Mouse (Mus musculus): ENCODE results near the gene Rnf187. TPM values are rescaled to one million over a fixed set of nuclear protein-coding genes. Genes with fewer than 3 reads are reported as not detected.

Gene Rnf187
- polyA plus RNA-seq, 1 experiment from 2014 or later, result 463 TPM

- Histone ChIP-seq H3K27ac (ENCODE audit: low read depth, low read length) (no peak within 1 kb of the TSS), H3K4me1 (ENCODE audit: control insufficient read depth, insufficient read depth, low read length) (no peaks in the 10 kb centered on the region), H3K4me2 (ENCODE audit: low read length) (no peak within 1 kb of the TSS), H3K36me3 (ENCODE audit: control insufficient read depth, insufficient read depth, low read length) (no peaks in the 10 kb centered on the region), H3K9ac (ENCODE audit: low read length) (no peak within 1 kb of the TSS), H3K9me3 (replicated peaks; ENCODE audit: control insufficient read depth, low read length) (no peaks in the 10 kb centered on the region), H3K27me3 (replicated peaks; ENCODE audit: control insufficient read depth, insufficient read depth, low read length) (no peaks in the 10 kb centered on the region), H3K4me3 (ENCODE audit: low read depth, low read length) (no peak within 1 kb of the TSS)
- ATAC-seq (no peak), DNase-seq (ENCODE audit: low spot score) (no peak)
- 90% methylated on average over 12 of the region's 12 CpGs for WGBS
These were observed 20.9 kb downstream of the Rnf187 start, which contains the start of gene Btnl10 for GRCm38 (mm10) chr11:58917745-58918366. Gene Btnl10 (plus strand): TSS chr11:58917908.

- WGBS, result 57% methylated on average over 14 of the region's 14 CpGs
- no peak overlapping the region for H3K4me3 ChIP-seq (ENCODE audit: low read depth, low read length)
- H3K9ac ChIP-seq (ENCODE audit: low read length), result no peak overlapping the region
- ATAC-seq (no peak), DNase-seq (ENCODE audit: low spot score) (peak; percentile 38)
- H3K9me3 ChIP-seq (replicated peaks; ENCODE audit: control insufficient read depth, low read length), result no peaks in the 10 kb centered on the region
- H3K4me2 ChIP-seq (ENCODE audit: low read length), result no peak overlapping the region
- no peaks in the 10 kb centered on the region for H3K36me3 ChIP-seq (ENCODE audit: control insufficient read depth, insufficient read depth, low read length)
- H3K4me1 ChIP-seq (ENCODE audit: control insufficient read depth, insufficient read depth, low read length), result no peaks in the 10 kb centered on the region
- H3K27me3 ChIP-seq (replicated peaks; ENCODE audit: control insufficient read depth, insufficient read depth, low read length), result no peaks in the 10 kb centered on the region
- H3K27ac ChIP-seq (ENCODE audit: low read depth, low read length), result no peak overlapping the region
These were observed 21.6 kb downstream of the Rnf187 start for GRCm38 (mm10) chr11:58916879-58917744.

DNA sequence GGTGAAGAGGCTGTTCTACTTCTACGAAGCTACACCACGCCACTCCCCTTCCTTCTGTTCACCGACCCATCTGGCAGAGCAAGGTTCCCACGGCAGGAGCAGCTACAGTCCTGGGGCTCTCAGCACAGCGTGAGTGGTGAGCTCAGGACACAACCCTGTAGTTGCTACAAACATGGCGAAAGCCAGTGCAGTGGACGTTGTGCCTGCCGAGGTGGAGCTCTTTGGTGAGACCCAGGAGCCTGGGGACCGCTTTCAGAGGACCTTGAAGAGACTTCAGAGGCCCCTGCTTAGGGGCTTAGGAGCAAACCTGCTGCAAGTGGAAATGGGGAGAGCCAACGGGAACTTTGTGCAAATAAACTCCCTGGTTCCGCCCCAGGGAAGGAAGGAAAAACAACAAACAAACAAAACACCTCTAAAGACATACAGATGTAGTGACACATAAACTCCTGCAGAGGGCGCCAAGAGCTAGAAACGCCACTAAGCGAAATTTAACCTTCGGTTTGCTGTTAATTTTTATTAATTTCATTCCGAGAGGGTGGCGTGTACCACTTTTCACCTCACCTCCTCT is 24.2 kb downstream of the Rnf187 start:
- DNase-seq (ENCODE audit: low spot score), result peak; percentile 75
- Histone ChIP-seq H3K27ac (ENCODE audit: low read depth, low read length) (no peak overlapping the region), H3K36me3 (ENCODE audit: control insufficient read depth, insufficient read depth, low read length) (no peaks in the 10 kb centered on the region), H3K9me3 (replicated peaks; ENCODE audit: control insufficient read depth, low read length) (no peaks in the 10 kb centered on the region), H3K27me3 (replicated peaks; ENCODE audit: control insufficient read depth, insufficient read depth, low read length) (no peaks in the 10 kb centered on the region), H3K4me2 (ENCODE audit: low read length) (peak overlapping the region; percentile 53), H3K4me3 (ENCODE audit: low read depth, low read length) (peak overlapping the region; percentile 19; the same call in 1 of the 2 replicates), H3K9ac (ENCODE audit: low read length) (peak overlapping the region; percentile 57), H3K4me1 (ENCODE audit: control insufficient read depth, insufficient read depth, low read length) (no peaks in the 10 kb centered on the region)
- ATAC-seq, result peak; percentile 40
- 21% methylated on average over 17 of the region's 17 CpGs for WGBS

- no peak overlapping the region for H3K9ac ChIP-seq (ENCODE audit: low read length)
- no peak overlapping the region for H3K27ac ChIP-seq (ENCODE audit: low read depth, low read length)
- WGBS, result 87% methylated on average over 1 of the region's 1 CpGs
- H3K36me3 ChIP-seq (ENCODE audit: control insufficient read depth, insufficient read depth, low read length), result no peaks in the 10 kb centered on the region
- no peaks in the 10 kb centered on the region for H3K27me3 ChIP-seq (replicated peaks; ENCODE audit: control insufficient read depth, insufficient read depth, low read length)
- peak overlapping the region; percentile 53; the same call in 1 of the 2 replicates for H3K4me2 ChIP-seq (ENCODE audit: low read length)
- DNase-seq (ENCODE audit: low spot score), result no peak
- H3K9me3 ChIP-seq (replicated peaks; ENCODE audit: control insufficient read depth, low read length), result no peaks in the 10 kb centered on the region
- no peak for ATAC-seq
- no peaks in the 10 kb centered on the region for H3K4me1 ChIP-seq (ENCODE audit: control insufficient read depth, insufficient read depth, low read length)
- no peak overlapping the region for H3K4me3 ChIP-seq (ENCODE audit: low read depth, low read length)
These were observed 24.9 kb downstream of the Rnf187 start for GRCm38 (mm10) chr11:58913776-58914175.

GRCm38 (mm10) chr11:58904838-58905237 is 33.9 kb downstream of the Rnf187 start:
- Histone ChIP-seq H3K4me1 (ENCODE audit: control insufficient read depth, insufficient read depth, low read length) (peaks cover 7% of the 10 kb centered on the region), H3K9me3 (replicated peaks; ENCODE audit: control insufficient read depth, low read length) (no peaks in the 10 kb centered on the region), H3K4me3 (ENCODE audit: low read depth, low read length) (no peak overlapping the region), H3K36me3 (ENCODE audit: control insufficient read depth, insufficient read depth, low read length) (peaks cover 19% of the 10 kb centered on the region), H3K27me3 (replicated peaks; ENCODE audit: control insufficient read depth, insufficient read depth, low read length) (no peaks in the 10 kb centered on the region), H3K27ac (ENCODE audit: low read depth, low read length) (no peak overlapping the region), H3K9ac (ENCODE audit: low read length) (no peak overlapping the region), H3K4me2 (ENCODE audit: low read length) (peak overlapping the region; percentile 85; the same call in 1 of the 2 replicates)
- ATAC-seq (no peak), DNase-seq (ENCODE audit: low spot score) (peak; percentile 33)
- 45% methylated on average over 6 of the region's 6 CpGs for whole genome bisulfite sequencing

- no peaks in the 10 kb centered on the region for H3K27me3 ChIP-seq (replicated peaks; ENCODE audit: control insufficient read depth, insufficient read depth, low read length)
- H3K9ac ChIP-seq (ENCODE audit: low read length), result no peak overlapping the region; the same call in 1 of the 2 replicates
- no peak overlapping the region for H3K27ac ChIP-seq (ENCODE audit: low read depth, low read length)
- 2% methylated on average over 8 of the region's 8 CpGs for WGBS
- ATAC-seq (peak; percentile 38), DNase-seq (ENCODE audit: low spot score) (no peak)
- H3K36me3 ChIP-seq (ENCODE audit: control insufficient read depth, insufficient read depth, low read length), result peaks cover 23% of the 10 kb centered on the region
- peak overlapping the region; percentile 78 for H3K4me3 ChIP-seq (ENCODE audit: low read depth, low read length)
- H3K9me3 ChIP-seq (replicated peaks; ENCODE audit: control insufficient read depth, low read length), result no peaks in the 10 kb centered on the region
- peaks cover 7% of the 10 kb centered on the region for H3K4me1 ChIP-seq (ENCODE audit: control insufficient read depth, insufficient read depth, low read length)
- peak overlapping the region; percentile 85 for H3K4me2 ChIP-seq (ENCODE audit: low read length)
These were observed 34.4 kb downstream of the Rnf187 start for GRCm38 (mm10) chr11:58904410-58904718.

DNA sequence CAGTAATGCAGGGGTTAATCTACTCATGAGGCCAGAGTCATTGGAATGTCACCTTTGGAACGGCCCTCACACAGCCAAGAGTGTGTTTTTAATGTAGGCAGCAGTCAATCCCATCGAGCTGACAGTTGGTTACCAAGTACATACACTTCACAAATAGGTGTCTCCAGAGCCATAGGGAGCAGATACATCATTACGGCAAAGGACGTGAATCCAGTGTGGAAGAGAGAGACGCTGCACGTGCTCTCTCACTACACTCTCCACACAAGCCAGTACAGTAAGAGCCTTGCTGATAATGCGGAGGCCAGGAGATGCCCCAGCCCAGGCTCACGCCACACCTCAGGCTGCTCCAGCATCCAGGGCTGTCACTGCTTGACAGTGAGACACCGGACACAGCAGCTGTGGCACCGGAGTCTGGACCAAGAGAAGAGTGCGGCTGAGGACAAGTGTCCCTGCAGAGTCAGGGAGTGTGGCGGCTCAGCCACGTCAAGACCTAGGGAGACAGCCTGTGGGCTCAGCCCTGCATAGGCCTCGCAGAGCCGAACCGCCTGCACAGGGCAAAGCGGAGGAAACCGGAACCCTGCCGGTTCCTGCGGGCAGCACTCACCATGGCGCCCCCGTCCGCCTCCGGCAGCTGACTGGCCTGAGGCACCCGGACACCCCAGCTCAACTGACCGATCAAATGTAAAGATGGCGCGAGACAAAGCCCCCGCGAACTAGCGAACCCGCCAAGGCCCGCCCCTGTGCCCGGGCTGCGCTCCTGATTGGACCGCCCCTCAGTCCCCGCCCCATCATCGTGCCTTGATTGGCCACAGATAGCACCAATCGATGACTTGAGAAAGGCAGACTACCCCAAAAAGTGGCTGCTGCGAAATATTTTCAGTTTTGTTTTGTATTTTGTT is 35.0 kb downstream of the Rnf187 start, which contains the start of gene Zfp39:
TSS of gene Zfp39 (minus strand) at position 715 of the 899 bp plus-strand sequence.
- Histone ChIP-seq H3K36me3 (ENCODE audit: control insufficient read depth, insufficient read depth, low read length) (peaks cover 27% of the 10 kb centered on the region), H3K4me3 (ENCODE audit: low read depth, low read length) (peak within 1 kb of the TSS; percentile 78), H3K27ac (ENCODE audit: low read depth, low read length) (peak within 1 kb of the TSS; percentile 64; the same call in 1 of the 2 replicates), H3K27me3 (replicated peaks; ENCODE audit: control insufficient read depth, insufficient read depth, low read length) (no peaks in the 10 kb centered on the region), H3K4me2 (ENCODE audit: low read length) (peak within 1 kb of the TSS; percentile 85), H3K9me3 (replicated peaks; ENCODE audit: control insufficient read depth, low read length) (no peaks in the 10 kb centered on the region), H3K9ac (ENCODE audit: low read length) (peak within 1 kb of the TSS; percentile 92), H3K4me1 (ENCODE audit: control insufficient read depth, insufficient read depth, low read length) (peaks cover 7% of the 10 kb centered on the region)
- peak; percentile 95 for DNase-seq (ENCODE audit: low spot score)
- WGBS, result under 1% methylated on average over 40 of the region's 40 CpGs
- peak; percentile 100 for ATAC-seq

DNA sequence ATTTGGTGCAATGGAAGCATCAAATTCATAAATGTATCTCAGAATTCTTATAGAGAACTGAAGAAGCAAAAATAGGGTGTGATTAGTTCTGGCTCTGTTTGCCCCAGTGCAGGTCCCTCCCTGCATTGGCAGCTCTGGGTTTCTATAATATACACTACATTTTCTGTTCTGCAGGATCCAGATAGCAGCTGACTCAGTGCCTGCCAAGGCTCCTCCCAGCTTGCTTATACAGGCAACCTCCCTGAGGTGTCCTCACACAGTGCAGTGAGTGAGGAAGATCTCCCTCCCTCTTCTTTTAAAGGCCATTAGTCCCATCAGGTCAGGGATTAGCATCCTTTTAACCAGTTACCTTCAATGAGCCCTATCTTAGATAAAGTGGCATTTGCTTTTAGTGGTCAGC is 37.6 kb downstream of the Rnf187 start:
- H3K4me1 ChIP-seq (ENCODE audit: control insufficient read depth, insufficient read depth, low read length), result peaks cover 7% of the 10 kb centered on the region
- H3K27me3 ChIP-seq (replicated peaks; ENCODE audit: control insufficient read depth, insufficient read depth, low read length), result no peaks in the 10 kb centered on the region
- ATAC-seq (no peak), DNase-seq (ENCODE audit: low spot score) (no peak)
- H3K27ac ChIP-seq (ENCODE audit: low read depth, low read length), result no peak overlapping the region
- peaks cover 47% of the 10 kb centered on the region for H3K36me3 ChIP-seq (ENCODE audit: control insufficient read depth, insufficient read depth, low read length)
- H3K9me3 ChIP-seq (replicated peaks; ENCODE audit: control insufficient read depth, low read length), result no peaks in the 10 kb centered on the region
- H3K4me3 ChIP-seq (ENCODE audit: low read depth, low read length), result no peak overlapping the region
- H3K4me2 ChIP-seq (ENCODE audit: low read length), result no peak overlapping the region
- no peak overlapping the region for H3K9ac ChIP-seq (ENCODE audit: low read length)
